Mouse (Mus musculus): Measurements from ENCODE around the gene Tigd3. TPM values are rescaled to one million over a fixed set of nuclear protein-coding genes. Genes with fewer than 3 reads are reported as not detected.
A peak's percentile ranks its signal among the peaks of the same experiment; 100 is the strongest.
"Not testable (repeated sequence)": the region's sequence is repeated elsewhere in the genome, so short reads cannot be mapped to it uniquely, and the experiment has no call there.

The Tigd3 gene
- polyA plus RNA-seq, 1 experiment from 2014 or later = 10.0 TPM

DNA sequence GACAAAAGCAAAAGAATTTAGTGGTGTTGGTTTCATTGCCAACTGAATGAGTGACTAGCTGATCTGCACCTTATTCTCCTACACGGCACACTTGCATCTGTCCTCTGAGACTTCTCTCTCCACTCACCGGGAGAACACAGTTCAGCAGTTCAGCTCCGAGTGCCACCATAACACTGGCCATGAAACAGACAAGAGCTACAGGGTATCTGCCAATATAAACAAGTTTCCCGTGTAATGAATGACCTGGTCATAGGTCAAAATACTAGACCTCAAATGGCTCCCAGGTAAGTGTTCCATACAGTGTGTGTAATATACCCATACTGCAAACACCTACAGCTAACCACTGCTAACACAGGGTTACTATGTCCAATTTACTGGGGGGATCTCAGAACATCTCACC lies 4.7 kb downstream of the Tigd3 start:
- Histone ChIP-seq H3K4me1 (peaks cover 24% of the 10 kb centered on the region), H3K4me3 (replicated peaks) (no peak overlapping the region), H3K4me2 (no peak overlapping the region), H3K9ac (replicated peaks) (no peak overlapping the region), H3K27ac (replicated peaks) (no peak overlapping the region), H3K27me3 (replicated peaks) (no peaks in the 10 kb centered on the region), H3K36me3 (0 out of 2 replicates have a peak, but pooled peaks cover 6% of the 10 kb centered on the region), H3K9me3 (replicated peaks) (no peaks in the 10 kb centered on the region)
- ATAC-seq (ENCODE audit: low FRiP score) = no peak
- WGBS = 64% methylated on average over 4 of the region's 4 CpGs

DNA sequence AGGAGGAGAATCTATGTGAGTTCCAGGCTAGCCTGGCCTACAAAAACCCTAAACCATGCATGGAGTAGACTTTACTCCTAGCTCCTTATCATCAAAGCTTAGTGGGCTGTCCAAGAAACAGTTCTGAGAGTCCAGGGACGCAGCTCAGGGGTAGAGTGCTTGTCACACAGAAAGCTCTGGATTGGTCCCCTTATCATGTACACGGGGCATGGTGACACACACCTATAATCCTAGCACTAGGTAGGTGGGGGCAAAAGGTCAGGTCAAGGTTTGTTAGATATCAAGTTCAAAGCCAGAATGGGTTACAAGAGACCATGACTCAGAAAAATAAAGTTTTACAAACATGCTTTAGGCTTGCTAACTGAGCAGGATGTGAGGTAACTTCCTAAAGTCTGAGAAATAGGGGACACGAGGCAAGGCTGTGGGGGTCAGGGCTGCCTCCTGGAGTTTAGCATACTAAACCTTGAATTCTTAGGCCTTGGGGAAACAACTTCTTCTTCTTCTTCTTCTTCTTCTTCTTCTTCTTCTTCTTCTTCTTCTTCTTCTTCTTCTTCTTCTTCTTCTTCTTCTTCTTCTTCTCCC lies 6.6 kb downstream of the Tigd3 start:
- no peak overlapping the region for H3K4me2 ChIP-seq
- H3K4me1 ChIP-seq = peaks cover 10% of the 10 kb centered on the region
- 86% methylated on average over 3 of the region's 3 CpGs for WGBS
- H3K9ac ChIP-seq (replicated peaks) = no peak overlapping the region
- H3K27ac ChIP-seq (replicated peaks) = no peak overlapping the region
- no peak overlapping the region for H3K4me3 ChIP-seq (replicated peaks)
- no peaks in the 10 kb centered on the region for H3K9me3 ChIP-seq (replicated peaks)
- no peak for ATAC-seq (ENCODE audit: low FRiP score)
- H3K36me3 ChIP-seq = 0 out of 2 replicates have a peak, but pooled peaks cover 6% of the 10 kb centered on the region
- H3K27me3 ChIP-seq (replicated peaks) = no peaks in the 10 kb centered on the region

- Histone ChIP-seq H3K27ac (replicated peaks) (no peak overlapping the region), H3K4me2 (no peak overlapping the region), H3K36me3 (no peaks in the 10 kb centered on the region), H3K9ac (replicated peaks) (no peak overlapping the region), H3K27me3 (replicated peaks) (no peaks in the 10 kb centered on the region), H3K4me1 (no peaks in the 10 kb centered on the region), H3K9me3 (replicated peaks) (no peaks in the 10 kb centered on the region), H3K4me3 (replicated peaks) (no peak overlapping the region)
- no peak for ATAC-seq (ENCODE audit: low FRiP score)
- WGBS = 59% methylated on average over 4 of the region's 4 CpGs
Measured at GRCm38 (mm10) chr19:5885838-5886237, 8.1 kb downstream of the Tigd3 start.

DNA sequence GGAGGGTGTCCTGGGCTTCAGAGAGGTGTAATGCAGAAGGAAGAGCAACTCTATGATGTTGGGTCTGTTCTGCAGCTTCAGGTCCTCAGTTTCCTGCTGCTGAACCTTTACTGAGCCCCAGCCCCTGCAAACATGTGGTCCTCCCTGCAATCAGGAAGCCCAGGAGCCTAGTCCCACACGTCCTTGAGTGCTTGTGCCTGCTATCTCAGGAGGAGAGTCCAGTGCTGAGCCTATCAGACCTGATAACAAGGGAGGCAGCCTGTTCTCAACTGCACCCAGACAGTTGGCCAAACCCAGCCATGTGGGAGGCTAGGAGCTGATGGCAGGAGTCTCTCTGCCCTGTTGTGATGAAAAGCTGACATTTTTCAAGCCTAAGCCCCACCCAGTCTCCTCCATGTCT lies 10.0 kb downstream of the Tigd3 start:
- no peak for ATAC-seq (ENCODE audit: low FRiP score)
- no peak overlapping the region for H3K9ac ChIP-seq (replicated peaks)
- H3K4me2 ChIP-seq = no peak overlapping the region
- H3K4me1 ChIP-seq = no peaks in the 10 kb centered on the region
- H3K4me3 ChIP-seq (replicated peaks) = no peak overlapping the region
- WGBS = 55% methylated on average over 1 of the region's 1 CpGs
- H3K36me3 ChIP-seq = no peaks in the 10 kb centered on the region
- H3K27me3 ChIP-seq (replicated peaks) = no peaks in the 10 kb centered on the region
- no peaks in the 10 kb centered on the region for H3K9me3 ChIP-seq (replicated peaks)
- no peak overlapping the region for H3K27ac ChIP-seq (replicated peaks)

- H3K9ac ChIP-seq (replicated peaks); H3K4me3 ChIP-seq (replicated peaks); H3K9me3 ChIP-seq (replicated peaks); H3K27me3 ChIP-seq (replicated peaks); H3K36me3 ChIP-seq; H3K4me2 ChIP-seq; ATAC-seq (ENCODE audit: low FRiP score); H3K27ac ChIP-seq (replicated peaks); H3K4me1 ChIP-seq: not testable (repeated sequence)
- WGBS = 87% methylated on average over 5 of the region's 5 CpGs
Measured at GRCm38 (mm10) chr19:5882079-5882478, 11.9 kb downstream of the Tigd3 start.

- Histone ChIP-seq H3K9ac (replicated peaks) (no peak overlapping the region), H3K27me3 (replicated peaks) (no peaks in the 10 kb centered on the region), H3K4me3 (replicated peaks) (no peak overlapping the region), H3K9me3 (replicated peaks) (no peaks in the 10 kb centered on the region), H3K4me2 (no peak overlapping the region), H3K36me3 (no peaks in the 10 kb centered on the region), H3K27ac (replicated peaks) (no peak overlapping the region), H3K4me1 (no peaks in the 10 kb centered on the region; the same call in 1 of the 2 replicates)
- WGBS = 91% methylated on average over 6 of the region's 6 CpGs
- no peak for ATAC-seq (ENCODE audit: low FRiP score)
Measured at GRCm38 (mm10) chr19:5881155-5881554, 12.8 kb downstream of the Tigd3 start.

DNA sequence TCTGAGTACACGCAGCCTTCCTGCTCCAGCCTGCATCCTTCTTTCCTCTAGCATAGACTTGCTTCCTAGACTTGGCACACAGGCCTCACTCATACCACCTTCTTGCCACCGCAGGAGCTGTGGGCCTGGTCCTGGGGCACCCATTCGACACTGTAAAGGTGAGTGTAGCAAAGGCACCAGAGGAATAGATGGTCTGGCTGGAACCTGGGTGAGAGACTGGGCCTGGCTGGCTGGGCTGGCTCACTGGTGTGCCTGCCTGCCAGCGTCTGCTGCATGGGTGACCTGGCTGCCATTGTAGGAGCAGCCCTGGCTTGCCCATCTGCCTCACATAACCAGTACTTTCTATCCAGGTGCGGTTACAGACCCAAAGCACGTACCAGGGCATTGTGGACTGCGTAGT lies 14.2 kb downstream of the Tigd3 start:
- Histone ChIP-seq H3K27ac (replicated peaks) (no peak overlapping the region), H3K36me3 (no peaks in the 10 kb centered on the region), H3K27me3 (replicated peaks) (no peaks in the 10 kb centered on the region), H3K9me3 (replicated peaks) (no peaks in the 10 kb centered on the region), H3K4me2 (no peak overlapping the region), H3K9ac (replicated peaks) (0 out of 2 replicates have a peak overlapping the region, but pooled peaks have one; percentile 18), H3K4me1 (peaks cover 6% of the 10 kb centered on the region), H3K4me3 (replicated peaks) (no peak overlapping the region)
- 91% methylated on average over 7 of the region's 7 CpGs for WGBS
- no peak for ATAC-seq (ENCODE audit: low FRiP score)

DNA sequence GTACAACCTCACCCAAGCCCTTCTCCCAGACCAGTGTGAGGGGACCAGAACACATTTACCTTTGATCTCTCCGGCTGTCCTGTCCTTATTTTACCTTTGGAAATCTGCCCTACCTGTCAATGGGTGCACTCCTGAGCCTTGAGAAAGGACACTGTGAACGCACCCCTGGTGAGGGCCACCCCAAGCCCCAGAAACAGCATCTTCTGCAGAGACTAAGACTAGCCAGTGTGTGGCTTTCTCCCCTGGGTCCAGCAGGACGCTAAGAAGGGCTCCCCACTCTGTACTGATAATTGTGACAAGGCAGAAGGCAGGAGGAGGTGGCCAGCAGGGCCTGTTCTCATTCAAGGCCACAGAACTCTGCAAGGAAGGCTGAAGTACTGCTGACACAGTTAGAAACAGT lies 15.0 kb downstream of the Tigd3 start:
- Histone ChIP-seq H3K27me3 (replicated peaks) (no peaks in the 10 kb centered on the region), H3K9me3 (replicated peaks) (no peaks in the 10 kb centered on the region), H3K9ac (replicated peaks) (no peak overlapping the region; the same call in 1 of the 2 replicates), H3K4me1 (peaks cover 14% of the 10 kb centered on the region), H3K4me2 (no peak overlapping the region), H3K27ac (replicated peaks) (no peak overlapping the region), H3K36me3 (no peaks in the 10 kb centered on the region), H3K4me3 (replicated peaks) (no peak overlapping the region)
- ATAC-seq (ENCODE audit: low FRiP score) = no peak
- WGBS = 84% methylated on average over 3 of the region's 3 CpGs

DNA sequence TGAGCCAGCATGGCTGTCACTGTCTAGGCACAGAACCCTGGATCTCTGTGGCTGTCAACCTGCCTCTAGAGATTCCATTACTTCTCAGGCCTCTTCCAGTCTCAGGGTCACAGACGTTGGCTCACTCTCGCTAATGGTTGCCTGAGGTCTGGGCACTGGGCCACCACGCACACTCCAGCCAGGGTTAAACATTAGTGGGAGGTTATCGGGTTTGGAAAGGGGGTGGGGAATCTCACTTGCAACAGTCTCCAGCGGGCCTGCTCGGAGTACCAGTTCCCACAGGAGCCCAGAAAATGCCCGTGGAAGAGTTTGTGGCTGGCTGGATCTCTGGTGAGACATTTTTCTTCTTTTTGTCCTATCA lies 15.6 kb downstream of the Tigd3 start:
- no peaks in the 10 kb centered on the region for H3K36me3 ChIP-seq
- no peak for ATAC-seq (ENCODE audit: low FRiP score)
- 78% methylated on average over 7 of the region's 7 CpGs for WGBS
- no peaks in the 10 kb centered on the region for H3K27me3 ChIP-seq (replicated peaks)
- H3K27ac ChIP-seq (replicated peaks) = 0 out of 2 replicates have a peak overlapping the region, but pooled peaks have one; percentile 33
- H3K4me2 ChIP-seq = no peak overlapping the region
- no peaks in the 10 kb centered on the region for H3K9me3 ChIP-seq (replicated peaks)
- H3K4me1 ChIP-seq = peaks cover 20% of the 10 kb centered on the region
- peak overlapping the region; percentile 21; the same call in 1 of the 2 replicates for H3K9ac ChIP-seq (replicated peaks)
- 0 out of 2 replicates have a peak overlapping the region, but pooled peaks have one; percentile 13 for H3K4me3 ChIP-seq (replicated peaks)

DNA sequence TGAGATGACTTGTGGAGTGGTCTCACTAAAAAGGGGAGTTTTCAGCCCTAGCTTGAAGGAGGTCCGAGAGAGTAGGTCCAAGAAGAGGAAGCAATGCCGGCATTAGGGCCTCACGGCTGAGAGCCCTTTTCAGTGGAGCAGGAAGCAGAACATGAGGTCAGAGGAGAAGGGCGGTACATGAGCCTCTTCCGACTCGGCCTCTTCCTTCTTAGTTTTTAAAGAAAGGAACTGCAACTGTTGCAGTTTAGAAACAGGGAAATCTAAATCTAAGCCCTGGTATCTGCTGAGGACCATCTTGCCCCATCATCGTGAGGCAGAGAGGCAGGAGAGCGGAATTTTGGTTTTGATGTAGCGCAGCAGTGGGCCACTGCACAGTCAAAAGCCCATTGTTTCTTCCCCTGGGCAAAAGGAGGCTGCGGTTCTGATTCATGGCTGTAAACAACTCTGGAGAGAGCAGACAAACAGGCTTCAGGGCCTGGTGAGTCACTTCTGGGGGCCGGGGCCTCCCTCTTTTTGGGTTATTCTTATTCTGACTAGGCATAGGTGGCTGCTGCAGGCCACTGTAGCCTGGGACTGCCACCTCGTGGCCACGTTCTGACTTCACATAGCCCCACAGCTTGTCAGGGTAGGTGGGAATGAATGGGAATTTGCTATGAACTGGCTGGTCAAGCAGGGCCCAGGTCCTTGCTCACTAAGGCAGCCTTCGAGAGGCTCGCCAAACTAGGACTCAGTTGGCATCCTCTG lies 16.2 kb downstream of the Tigd3 start, which contains the start of gene Slc25a45:
TSS of gene Slc25a45 (plus strand) at position 191 of the 744 bp plus-strand sequence.
- Histone ChIP-seq H3K27ac (replicated peaks) (peak within 1 kb of the TSS; percentile 33; the same call in 1 of the 2 replicates), H3K9ac (replicated peaks) (peak within 1 kb of the TSS; percentile 21), H3K4me2 (peak within 1 kb of the TSS; percentile 23; the same call in 1 of the 2 replicates), H3K4me3 (replicated peaks) (peak within 1 kb of the TSS; percentile 13; the same call in 1 of the 2 replicates), H3K4me1 (peaks cover 25% of the 10 kb centered on the region), H3K27me3 (replicated peaks) (no peaks in the 10 kb centered on the region), H3K9me3 (replicated peaks) (no peaks in the 10 kb centered on the region), H3K36me3 (no peaks in the 10 kb centered on the region)
- WGBS = 42% methylated on average over 15 of the region's 15 CpGs
- peak; percentile 54; the same call in 1 of the 2 replicates for ATAC-seq (ENCODE audit: low FRiP score)

- under 1% methylated on average over 37 of the region's 37 CpGs for WGBS
Measured at GRCm38 (mm10) chr19:5874969-5875480, 18.9 kb downstream of the Tigd3 start, which contains the start of gene Frmd8. Frmd8 (minus strand) TSS chr19:5875274.

More at GRCm38 (mm10) chr19:5874969-5875480, 18.9 kb downstream of the Tigd3 start, which contains the start of gene Frmd8:
- Histone ChIP-seq H3K4me3 (replicated peaks) (peak within 1 kb of the TSS; percentile 88), H3K27ac (replicated peaks) (peak within 1 kb of the TSS; percentile 77), H3K4me2 (peak within 1 kb of the TSS; percentile 90), H3K4me1 (peaks cover 38% of the 10 kb centered on the region), H3K27me3 (replicated peaks) (no peaks in the 10 kb centered on the region), H3K9ac (replicated peaks) (peak within 1 kb of the TSS; percentile 77), H3K9me3 (replicated peaks) (no peaks in the 10 kb centered on the region), H3K36me3 (no peaks in the 10 kb centered on the region)
- peak; percentile 93 for ATAC-seq (ENCODE audit: low FRiP score)
